Mouse (Mus musculus) adrenal gland, adult 8-10 months (tissue): Measurements from ENCODE around the gene Fcrlb. TPM values are rescaled to one million over a fixed set of nuclear protein-coding genes. Genes with fewer than 3 reads are reported as not detected.

ENCODE experiments used
- DNase-seq: peaks from one replicate; pipeline ENCODE4 v3.0.0; 2022
- total RNA-seq, 4 experiments: library from RNA; stranded (reverse); gene quantifications; 2 replicates each; pipeline ENCODE4 v1.2.4; 2022

The Fcrlb gene
- total RNA-seq, 4 experiments from 2014 or later, result not detected

DNA sequence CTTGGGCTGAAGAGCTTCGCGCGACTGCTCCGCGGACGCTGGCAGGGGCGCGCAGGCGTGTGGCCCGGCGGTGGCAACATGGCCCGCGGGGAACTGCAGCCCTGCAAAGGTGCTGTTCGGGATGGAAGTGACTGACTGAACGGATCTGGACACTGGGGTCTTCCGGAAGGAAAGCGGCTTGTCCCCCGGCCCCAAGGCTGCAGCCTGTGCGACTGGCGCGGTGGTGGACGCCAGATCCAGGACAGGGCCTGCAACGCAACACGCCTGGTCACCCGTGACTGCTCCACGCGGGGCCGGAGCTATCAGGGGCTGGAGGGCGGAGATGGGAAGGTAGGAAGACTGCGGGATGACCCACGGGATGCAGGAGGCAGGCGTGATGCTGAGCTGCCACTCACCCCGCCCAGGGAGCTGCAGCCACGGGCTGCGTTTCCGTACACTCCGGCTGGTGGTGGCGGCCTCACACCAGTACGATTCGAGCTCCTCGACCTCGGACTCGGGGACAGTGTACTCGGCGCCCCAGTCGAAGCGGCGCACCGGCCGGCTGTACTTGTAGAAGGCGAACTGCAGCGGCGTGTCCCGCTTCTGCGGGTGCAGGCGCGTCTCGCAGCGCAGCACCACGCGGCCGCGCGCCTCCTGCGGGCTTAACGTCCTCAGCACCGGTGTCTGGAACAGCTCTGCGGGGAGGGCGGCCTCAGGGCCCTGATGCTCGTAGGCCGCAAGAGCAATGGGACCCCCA, 5.1 kb downstream of the Fcrlb start:
- DNase-seq, result peak; percentile 21

DNA sequence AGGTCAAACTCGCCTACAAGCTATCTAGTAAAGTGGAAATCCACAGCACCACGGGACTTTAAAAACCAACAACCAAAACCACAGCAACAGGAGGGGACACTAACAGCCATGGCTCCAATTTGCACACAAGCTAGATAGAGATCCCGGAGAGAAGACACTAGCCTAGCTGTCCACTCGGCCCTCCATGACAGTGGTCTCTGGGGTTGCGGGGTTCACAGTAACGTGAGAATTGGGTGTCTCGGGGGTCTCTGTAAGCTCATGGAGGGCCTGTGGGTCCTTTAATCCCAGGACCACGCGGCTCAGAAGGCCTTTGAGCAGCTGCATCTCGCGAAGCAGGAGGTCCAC, 5.7 kb downstream of the Fcrlb start:
- no peak for DNase-seq

DNA sequence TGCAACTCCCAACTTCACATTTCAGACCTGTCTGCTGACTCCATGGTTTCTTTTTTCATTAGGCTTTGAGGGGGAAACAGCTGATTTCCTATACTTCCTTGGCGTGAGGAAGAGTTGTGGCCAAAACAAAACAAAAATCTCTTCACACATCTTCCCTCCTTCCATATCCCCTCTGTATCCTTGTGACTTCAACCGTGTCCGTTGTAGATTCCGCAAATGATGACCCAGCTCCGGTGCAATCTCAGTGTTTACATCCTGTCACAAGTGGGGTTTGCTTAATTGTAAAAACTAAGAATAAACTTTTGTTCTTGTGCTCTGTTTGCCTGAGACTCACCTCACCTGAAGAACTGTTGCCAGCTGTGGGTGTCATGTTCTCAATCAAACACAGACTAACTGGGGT, 9.3 kb downstream of the Fcrlb start:
- no peak for DNase-seq

DNA sequence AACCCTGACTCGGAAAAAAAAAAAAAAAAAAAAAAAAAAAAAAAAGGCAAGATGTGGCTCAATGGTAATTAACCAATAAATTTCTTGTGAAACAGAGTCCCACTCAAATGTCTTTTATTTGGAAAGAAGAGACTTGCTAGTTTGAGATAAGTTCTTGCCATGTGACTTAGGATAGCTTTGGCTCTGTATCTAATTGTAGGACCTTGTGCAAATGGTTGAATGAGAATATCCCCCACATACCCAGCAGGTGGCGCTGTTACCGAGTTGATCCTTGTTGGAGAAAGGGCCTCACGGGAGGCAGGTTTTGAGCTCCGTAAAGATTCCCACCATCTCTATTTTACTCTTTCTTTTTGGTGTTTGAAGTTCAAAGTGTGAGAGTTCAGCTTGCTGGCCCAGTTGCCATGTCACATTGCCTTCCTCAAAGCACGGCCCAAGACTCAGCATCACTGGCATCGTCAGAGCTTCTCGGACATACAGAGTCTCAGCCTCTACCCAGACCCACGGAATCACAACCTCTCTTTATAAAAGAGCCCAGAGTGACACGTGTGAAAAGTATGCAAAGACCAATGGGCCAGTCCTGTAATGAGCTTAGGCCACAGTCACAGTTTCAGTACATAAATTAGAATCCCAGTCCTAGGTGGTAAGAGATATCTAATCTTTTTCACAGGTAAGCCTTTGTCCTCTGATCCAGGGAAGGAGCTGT, 11.1 kb downstream of the Fcrlb start:
- peak; percentile 74 for DNase-seq

DNA sequence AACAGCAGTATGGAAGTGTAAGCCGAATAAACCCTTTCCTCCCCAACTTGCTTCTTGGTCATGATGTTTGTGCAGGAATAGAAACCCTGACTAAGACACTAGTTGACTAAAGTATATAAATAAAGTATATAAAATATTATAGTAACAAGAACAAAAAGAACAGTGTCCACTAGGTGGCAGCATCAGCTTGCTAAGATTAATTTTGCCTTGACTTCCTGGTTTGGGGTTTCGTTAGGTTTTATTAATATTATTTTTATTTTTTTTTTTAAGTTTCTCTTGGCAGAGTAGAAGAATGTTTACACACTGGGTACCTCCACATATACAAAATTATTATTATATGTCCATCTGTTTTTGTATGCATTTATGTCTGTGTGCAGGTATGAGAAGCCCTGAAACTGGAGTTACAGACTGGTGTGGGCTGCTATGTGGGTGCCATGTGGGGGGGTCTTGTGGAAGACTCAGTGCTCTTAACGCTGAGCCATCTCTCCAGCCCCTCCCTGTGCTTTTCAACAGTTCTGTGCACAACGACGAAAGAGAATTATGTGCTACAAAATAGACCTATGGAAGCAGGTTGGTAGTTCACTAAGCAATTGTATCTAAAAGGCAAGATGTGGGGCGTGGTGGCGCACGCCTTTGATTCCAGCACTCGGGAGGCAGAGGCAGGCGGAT, 11.8 kb downstream of the Fcrlb start:
- DNase-seq, result no peak

DNA sequence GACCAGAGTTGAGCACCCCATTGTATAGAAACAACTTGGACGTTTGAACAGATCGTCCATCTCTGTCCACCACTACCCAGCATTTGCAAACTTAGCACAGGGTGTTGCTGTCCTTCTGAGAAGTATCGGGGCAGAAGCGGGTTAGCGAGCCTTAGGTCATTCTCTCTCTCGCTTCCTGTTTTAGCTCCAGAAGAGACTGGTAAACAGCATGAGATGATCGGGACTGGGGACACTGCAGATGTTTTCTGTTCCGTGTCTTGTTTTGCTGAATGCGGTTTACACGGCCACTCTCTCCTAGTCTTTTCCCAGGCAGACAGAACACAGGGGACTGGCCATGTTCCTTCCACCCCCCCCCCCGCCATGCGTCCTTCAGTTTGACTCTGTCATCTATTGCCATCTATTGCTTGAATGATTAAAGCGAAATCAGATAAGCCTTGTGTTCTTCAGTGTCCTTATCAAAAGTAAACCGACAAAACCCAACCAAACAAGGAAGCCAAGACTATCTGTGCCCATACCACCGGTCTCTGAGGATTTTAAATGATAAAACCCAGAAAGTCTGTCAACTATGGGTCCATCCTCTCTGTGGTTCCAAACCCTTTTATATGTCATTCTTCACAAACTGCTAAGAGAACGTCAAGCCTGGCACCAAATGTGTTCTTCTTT, 14.2 kb downstream of the Fcrlb start:
- DNase-seq, result no peak

DNA sequence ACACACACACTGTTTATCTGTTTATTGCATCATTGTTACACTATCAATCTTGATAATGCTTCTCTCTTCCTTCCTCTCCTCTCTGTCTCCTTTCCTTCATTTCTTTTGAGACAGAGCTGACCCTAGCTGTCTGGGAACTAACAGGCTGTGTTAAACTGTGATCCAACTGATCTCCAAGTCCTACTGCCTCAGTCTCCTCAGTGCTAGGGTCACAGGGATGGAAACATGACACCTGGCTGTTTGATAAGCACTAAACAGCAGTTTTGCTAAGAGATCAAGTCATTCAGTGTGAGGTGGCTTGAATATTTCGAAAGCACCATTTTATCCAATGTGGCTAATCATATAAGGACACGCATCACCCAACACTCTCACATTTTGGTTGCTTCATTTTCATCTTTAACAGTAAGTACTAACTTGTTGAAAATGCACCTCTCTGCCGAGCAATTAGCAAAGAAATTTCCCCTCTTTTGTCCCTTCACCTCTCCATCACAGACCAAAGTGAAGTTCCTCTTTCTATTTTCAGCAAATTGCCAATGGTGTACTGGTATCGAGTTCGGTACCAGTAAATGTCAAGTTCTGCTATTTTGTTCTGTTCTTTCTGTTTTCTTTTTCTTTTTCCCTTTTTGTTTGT, 16.0 kb downstream of the Fcrlb start:
- no peak for DNase-seq

DNA sequence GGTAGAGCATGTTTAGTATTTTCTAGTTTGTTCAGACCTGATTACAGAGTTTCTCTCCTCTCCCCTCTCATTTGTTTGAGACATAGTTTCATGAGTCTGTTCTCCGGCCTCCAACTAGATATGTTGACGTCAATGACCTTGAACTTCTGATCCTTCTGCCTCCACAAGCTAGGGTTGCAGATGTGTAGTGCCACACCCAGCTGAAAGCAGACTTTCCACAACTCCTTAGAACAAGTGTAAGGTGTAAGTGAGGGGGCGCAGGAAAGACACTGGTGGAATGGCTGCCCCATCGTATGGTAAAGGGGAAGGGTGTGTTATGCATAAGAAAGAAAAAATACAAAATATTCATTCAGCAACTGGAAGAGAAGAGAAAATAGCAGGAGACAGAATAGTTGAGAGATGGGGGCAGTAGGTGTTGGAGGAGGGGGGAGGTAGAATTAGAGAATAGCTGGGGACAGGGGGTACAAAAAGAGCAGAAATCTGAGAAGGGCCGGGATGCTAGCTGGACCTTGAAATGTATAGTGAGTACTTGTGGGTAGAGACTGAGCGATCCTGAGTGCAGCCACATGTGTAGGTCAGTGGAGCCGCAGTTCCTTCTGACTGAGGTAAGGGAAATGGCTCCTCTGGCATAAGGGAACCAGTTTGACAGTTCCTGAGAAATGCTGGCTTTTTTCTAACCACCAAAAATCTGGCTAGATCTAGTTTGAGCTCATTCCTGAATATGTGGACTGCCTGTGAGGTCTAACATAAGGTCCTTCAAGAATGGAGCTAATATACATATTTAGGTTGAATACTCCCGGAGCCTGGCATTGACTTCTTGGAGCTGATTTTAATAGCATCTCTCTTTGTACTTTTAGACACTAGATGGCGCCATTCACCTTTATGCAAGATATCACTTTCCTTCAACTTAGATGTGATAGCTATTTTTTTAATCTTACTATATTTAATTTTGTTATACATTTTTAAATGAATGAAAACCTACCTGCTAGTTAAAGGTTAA, 17.8 kb downstream of the Fcrlb start:
- no peak for DNase-seq

DNA sequence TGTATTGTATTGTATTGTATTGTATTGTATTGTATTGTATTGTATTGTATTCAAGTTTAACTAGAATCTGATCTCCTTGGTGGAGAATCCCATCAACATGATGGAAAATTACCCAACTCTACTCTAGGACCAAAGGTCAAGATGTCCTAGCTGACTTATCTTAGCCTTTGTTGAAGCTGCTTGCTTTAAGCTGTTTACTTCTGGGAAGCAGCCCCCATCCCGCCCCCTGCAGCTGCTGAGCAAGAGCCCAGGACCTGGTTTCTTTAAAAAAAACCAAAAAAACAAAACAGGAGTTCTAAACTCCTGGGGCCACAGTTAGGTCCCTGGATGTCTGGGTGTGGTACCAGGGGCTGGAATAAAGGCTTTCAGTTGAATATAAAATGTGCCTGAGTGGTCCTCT, 20.5 kb downstream of the Fcrlb start:
- DNase-seq, result no peak

DNA sequence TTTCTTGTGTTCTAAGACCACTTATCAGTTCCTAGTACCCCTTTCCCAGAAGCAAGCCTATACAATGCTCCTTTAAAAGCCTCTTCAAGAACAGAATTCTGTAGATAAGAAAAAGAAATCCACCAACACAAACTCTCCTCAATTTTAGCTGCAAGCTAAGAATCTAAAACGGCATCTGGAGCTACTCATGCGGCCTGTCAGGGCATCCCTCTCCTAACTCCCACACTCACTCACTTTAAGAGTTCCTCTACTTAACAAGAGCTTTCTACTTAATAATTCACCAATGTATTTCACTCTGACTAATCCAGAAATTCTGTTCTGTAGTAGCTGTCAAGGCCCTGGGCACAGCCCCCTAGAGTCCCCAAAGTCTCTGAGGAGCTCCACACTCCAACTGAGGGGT, 21.1 kb downstream of the Fcrlb start:
- no peak for DNase-seq

DNA sequence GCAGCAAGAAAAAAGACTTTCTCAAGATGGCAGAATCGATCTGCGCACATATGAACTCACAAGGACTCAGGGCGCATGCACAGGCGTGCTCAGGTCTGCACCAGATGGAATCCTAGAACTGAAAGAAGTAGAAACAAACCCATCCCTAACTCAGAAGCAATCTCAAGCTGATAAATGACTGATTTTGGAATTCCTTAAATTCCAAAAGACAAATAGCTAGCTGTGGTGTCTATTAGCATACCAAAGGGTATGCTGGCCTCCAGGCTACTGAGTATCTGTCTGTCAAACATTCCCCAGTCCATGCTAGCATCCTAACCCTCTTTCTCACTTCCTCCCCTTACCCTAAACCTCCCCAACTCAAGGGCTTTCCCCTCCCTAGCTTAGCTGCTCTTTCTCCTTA, 23.4 kb downstream of the Fcrlb start:
- DNase-seq, result no peak

DNA sequence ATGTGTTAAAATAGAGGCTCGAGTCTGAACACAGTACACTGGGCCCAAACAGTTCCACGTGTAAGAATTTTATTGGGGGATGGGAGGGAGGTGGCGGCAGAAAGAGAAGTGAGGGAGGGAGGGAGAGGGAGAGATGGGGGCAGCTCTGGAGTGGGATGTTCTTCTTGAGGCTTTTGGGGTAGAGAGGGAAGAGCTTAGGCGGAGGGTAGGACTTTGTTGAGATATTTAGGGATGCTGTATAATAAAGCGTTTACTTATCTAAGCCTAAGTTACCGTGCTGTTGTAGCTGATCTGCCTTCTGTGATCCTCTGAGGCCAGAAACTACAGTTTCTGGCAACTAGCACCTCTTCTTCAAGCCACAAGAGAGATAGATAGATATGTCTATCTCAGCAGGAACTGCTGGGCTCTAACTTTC, 26.7 kb downstream of the Fcrlb start:
- no peak for DNase-seq

DNA sequence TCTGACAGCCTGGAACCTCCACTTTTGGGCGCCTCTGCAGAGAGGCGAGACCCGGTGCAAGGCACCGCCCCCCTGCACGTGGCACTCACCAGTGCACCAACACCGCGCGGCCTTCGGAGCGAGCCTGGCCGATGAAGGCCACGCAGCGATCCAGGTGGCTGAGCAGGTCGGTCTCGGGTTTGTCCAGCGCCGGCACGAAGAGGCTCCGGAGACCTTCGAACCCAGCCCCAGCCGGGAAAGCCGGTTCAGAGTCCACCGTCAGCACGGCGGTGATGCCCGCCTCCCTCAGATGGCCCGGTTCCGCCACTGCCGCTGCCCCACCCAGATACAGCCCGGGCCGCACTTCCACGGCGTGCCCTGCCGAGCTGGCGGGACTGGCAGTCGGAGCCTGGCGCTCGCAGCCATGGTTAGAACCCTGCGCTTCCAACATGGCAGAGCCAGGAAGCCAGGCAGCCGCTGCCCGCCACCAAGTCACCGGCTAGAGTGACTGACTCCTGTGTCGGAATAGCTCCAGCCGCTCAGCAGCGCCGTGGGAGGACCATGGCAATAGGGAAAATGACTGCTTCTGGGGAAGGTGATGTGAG, 27.7 kb downstream of the Fcrlb start, which contains the start of the genes Gm26620 and Dusp12:
Gm26620 (plus strand) TSS at position 88 of the 584 bp plus-strand sequence.
Dusp12 (minus strand) TSS at position 563 of the 584 bp plus-strand sequence.
- DNase-seq, result peak; percentile 82

DNA sequence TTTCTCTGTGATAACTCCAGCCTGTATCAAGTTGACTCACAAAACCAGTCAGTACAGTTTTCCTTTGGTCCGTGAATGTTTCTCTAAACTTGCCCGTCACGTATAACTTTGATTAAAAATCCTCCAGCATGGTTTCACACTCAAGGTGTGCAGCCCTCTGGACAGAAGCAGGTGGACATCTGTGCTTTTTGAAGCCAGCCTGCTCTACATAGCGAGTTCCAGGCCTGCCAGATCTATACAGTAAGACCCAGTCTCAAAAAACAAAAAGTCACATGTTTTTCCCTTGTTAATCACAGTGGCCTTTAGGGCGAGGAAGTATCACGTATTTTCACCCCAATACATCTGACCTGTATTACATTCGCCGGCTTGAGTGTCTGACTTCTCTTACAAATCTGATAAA, 28.4 kb downstream of the Fcrlb start:
- DNase-seq, result no peak

DNA sequence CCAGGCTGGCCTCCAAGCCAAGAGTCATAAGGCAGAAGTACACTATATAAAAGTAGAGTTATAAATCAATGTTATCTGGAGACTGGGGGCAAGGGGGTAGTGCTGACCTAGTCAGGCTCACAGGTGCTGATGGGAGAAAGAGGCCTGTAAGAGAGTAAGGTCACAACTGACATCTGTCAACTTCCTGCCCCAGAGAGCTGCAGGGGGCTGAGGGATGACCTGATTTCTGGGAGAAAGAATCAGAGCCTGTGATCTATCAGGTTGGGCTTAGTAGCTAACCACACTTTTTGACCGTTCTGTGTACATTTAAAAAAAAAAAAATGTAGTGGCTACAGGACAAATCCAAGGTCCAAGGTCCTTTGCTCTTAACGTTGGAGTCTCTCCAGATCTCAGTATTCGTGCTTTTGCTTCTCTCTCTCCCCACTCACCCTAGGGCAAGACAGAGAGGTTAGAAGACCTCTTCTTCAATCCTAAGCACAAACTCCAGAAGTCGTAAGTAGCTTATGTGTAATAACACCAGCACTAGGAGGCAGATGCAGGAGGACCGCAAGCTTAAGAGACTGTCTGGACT, 29.7 kb downstream of the Fcrlb start:
- no peak for DNase-seq

DNA sequence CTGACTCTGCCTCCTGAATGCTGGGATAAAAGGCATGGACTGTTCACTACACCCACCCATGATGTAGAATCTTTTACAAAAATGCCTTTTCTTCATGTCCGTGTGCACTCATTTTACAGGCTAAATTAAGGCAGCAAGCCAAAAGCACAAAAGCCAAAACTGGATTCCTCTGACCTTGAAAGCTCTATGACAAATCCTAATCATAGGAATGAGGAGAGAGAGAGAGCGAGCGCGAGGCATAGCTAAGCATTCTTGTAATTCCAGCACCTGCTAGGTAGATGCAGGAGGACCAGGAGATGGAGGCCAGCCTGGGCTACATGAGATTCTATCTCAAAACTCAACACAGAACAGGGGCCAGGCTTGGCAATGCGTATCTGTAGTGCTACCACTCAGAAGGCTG, 35.8 kb downstream of the Fcrlb start:
- peak; percentile 20 for DNase-seq

DNA sequence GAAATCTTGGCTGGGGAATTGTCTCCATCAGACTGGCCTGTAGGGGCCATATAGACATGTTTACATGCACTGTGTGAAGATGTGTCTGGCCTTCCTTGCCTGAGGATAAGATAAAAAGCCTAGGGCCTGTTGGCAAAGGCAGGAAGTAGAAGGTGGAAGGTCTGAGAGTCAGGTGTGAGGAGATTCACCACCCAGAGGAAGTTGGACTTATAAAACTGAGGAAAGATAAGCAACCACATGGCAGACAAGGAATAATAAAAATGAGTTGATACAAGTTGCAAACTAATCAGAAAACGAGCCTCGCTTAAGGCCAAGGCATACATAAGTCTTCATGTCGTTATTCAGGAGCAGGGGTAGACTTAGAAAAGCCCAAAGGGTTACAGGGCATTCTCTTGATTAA, 37.1 kb downstream of the Fcrlb start:
- no peak for DNase-seq

DNA sequence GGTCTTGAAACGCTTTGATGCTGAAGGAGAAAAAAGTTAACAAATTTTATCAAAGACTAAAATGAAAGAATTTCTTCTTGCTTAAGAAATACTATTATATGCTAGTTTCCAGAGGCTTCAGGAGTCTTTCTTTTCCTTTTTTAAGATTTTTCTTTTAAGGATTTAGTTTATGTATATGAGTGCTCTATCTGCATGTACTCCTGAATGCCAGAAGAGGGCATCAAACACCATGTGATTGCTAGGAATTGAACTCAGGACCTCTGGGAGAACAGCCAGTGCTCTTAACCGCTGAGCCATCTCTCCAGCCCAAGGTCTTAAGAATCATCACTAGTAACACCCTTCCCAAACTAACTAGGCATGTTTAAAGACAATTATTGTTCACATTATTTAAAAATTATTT, 40.8 kb downstream of the Fcrlb start:
- DNase-seq, result no peak

DNA sequence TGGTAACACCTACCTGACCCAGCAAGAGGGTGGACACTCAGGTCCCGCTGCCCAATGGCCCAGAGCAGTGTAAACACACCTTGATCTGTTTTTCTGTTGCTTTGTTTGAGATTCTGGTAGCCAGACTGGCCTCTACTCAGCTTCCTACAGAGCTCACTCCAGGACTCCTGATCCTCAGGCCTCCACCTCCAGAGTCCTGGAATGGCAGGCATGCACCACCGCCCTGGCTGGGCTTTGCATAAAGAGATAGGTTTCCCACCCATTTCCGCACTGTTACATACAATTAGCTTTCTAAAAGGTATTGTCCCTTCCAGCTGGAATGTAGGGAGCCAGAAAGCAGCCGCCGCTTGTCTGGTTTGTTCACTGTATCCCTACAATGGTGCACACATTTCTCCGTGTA, 41.3 kb downstream of the Fcrlb start:
- DNase-seq, result no peak

DNA sequence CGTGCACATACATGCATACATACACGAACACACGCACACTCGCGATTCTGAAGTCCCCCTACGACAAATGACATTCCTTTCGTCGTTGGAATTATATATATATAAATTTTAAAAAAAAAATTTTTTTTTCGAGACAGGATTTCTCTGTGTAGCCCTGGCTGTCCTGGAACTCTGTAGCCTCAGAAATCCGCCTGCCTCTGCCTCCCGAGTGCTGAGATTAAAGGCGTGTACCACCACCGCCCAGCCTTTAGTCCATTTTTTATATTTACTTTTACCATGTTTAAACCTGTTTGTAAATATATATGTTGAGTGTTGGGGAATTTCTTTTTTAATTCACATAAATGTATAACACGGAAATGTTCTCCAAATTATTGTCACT, 43.8 kb downstream of the Fcrlb start:
- DNase-seq, result no peak
